Mouse (Mus musculus) testis, adult 2 months (tissue): ENCODE measurements around the gene Mlxipl. TPM values are rescaled to one million over a fixed set of nuclear protein-coding genes. Genes with fewer than 3 reads are reported as not detected.
A peak's percentile ranks its signal among the peaks of the same experiment; 100 is the strongest.

Experiments
- H3K27ac ChIP-seq: fragments of 200-500 bp; 2 replicates; pipeline ENCODE4 v1.5.1; 2012; ENCODE audit warnings: low read depth, low read length; ENCODE audit not compliant: control insufficient read depth, insufficient read depth
- H3K27me3 ChIP-seq: fragments of 200-500 bp; 2 replicates; pipeline ENCODE4 v1.6.1; 2012; ENCODE audit warnings: mild to moderate bottlenecking, low read length, moderate library complexity; ENCODE audit not compliant: control insufficient read depth, insufficient read depth
- H3K36me3 ChIP-seq: fragments of 200-500 bp; 2 replicates; pipeline ENCODE4 v1.6.1; 2012; ENCODE audit warnings: mild to moderate bottlenecking, low read length; ENCODE audit not compliant: control insufficient read depth, insufficient read depth
- H3K4me1 ChIP-seq: fragments of 200-500 bp; 2 replicates; pipeline ENCODE4 v1.6.1; 2012; ENCODE audit warnings: low read length; ENCODE audit not compliant: control insufficient read depth, insufficient read depth
- H3K4me3 ChIP-seq: fragments of 200-500 bp; 2 replicates; pipeline ENCODE4 v1.5.1; 2012; ENCODE audit warnings: low read depth, mild to moderate bottlenecking, low read length, moderate library complexity, mixed read lengths; ENCODE audit not compliant: control insufficient read depth
- CTCF ChIP-seq: fragments of 200-500 bp; IDR thresholded peaks from 2 replicates; pipeline ENCODE4 v1.5.1; 2012; ENCODE audit warnings: low read depth, mild to moderate bottlenecking, inconsistent platforms, low read length, moderate library complexity; ENCODE audit not compliant: control insufficient read depth, insufficient read depth, insufficient replicate concordance
- POLR2A ChIP-seq: fragments of 200-500 bp; IDR thresholded peaks from 2 replicates; pipeline ENCODE4 v1.6.1; 2012; ENCODE audit warnings: low read depth, mild to moderate bottlenecking, inconsistent platforms, low read length, moderate library complexity; ENCODE audit not compliant: control insufficient read depth
- polyA plus RNA-seq: library from polyadenylated mRNA; depleted of rRNA; stranded (reverse); fragments of >200 nt; gene quantifications from 2 replicates; pipeline ENCODE4 v1.2.3, GENCODE M21; 2012

Gene Mlxipl
- polyA plus RNA-seq, 1 experiment, result 19.6 TPM

- Histone ChIP-seq H3K27me3 (no peaks in the 10 kb centered on the region), H3K36me3 (no peaks in the 10 kb centered on the region), H3K4me3 (no peak overlapping the region), H3K27ac (no peak overlapping the region), H3K4me1 (peaks cover 24% of the 10 kb centered on the region)
- no peak for TF ChIP-seq POLR2A
- TF ChIP-seq CTCF, result no peak
These were observed 19.7 kb downstream of the Mlxipl start for GRCm38 (mm10) chr5:135109426-135109825.

- H3K4me3 ChIP-seq, result no peak overlapping the region
- no peak for TF ChIP-seq CTCF
- TF ChIP-seq POLR2A, result no peak
- H3K36me3 ChIP-seq, result no peaks in the 10 kb centered on the region
- H3K27ac ChIP-seq, result no peak overlapping the region
- H3K4me1 ChIP-seq, result peaks cover 24% of the 10 kb centered on the region
- H3K27me3 ChIP-seq, result no peaks in the 10 kb centered on the region
These were observed 20.3 kb downstream of the Mlxipl start for GRCm38 (mm10) chr5:135109976-135110375.

GRCm38 (mm10) chr5:135113782-135114181 is 24.1 kb downstream of the Mlxipl start:
- Histone ChIP-seq H3K27ac (no peak overlapping the region), H3K4me3 (no peak overlapping the region), H3K27me3 (no peaks in the 10 kb centered on the region), H3K4me1 (peaks cover 5% of the 10 kb centered on the region), H3K36me3 (no peaks in the 10 kb centered on the region)
- no peak for TF ChIP-seq CTCF
- no peak for TF ChIP-seq POLR2A

GRCm38 (mm10) chr5:135115241-135115640 is 25.6 kb downstream of the Mlxipl start:
- Histone ChIP-seq H3K27ac (no peak overlapping the region), H3K4me3 (no peak overlapping the region), H3K4me1 (peaks cover 8% of the 10 kb centered on the region), H3K27me3 (no peaks in the 10 kb centered on the region), H3K36me3 (no peaks in the 10 kb centered on the region)
- TF ChIP-seq CTCF (no peak), POLR2A (no peak)

DNA sequence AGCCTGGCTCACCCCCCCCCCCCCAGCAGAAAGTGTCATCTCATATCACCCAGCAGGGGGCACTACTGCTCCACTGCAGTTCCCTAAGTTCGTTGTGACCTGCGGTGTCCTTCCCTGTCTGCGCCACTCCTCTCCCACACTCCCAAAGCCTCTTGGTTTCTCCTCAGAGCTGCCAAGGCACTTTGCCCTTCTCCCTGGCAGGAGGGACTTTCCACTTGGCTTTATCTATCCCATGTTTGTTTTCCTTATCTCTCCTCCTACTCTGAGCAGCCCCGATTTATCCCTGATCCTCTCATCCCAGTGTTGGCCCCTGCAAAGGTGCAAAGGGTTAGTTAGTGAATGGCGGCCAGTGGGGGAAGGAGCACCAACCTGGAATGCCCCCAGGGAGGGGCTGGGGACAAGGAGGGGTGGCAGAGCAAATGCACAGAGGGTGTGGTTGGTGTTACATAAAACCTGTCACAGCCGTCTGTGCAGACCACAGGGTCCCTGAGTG is 28.9 kb downstream of the Mlxipl start:
- no peak overlapping the region for H3K4me3 ChIP-seq
- H3K4me1 ChIP-seq, result peaks cover 13% of the 10 kb centered on the region
- H3K27me3 ChIP-seq, result no peaks in the 10 kb centered on the region
- TF ChIP-seq CTCF (peak; percentile 73), POLR2A (no peak)
- H3K36me3 ChIP-seq, result no peaks in the 10 kb centered on the region
- H3K27ac ChIP-seq, result no peak overlapping the region

- Histone ChIP-seq H3K4me1 (peaks cover 14% of the 10 kb centered on the region), H3K4me3 (no peak overlapping the region), H3K27me3 (no peaks in the 10 kb centered on the region), H3K27ac (no peak overlapping the region), H3K36me3 (no peaks in the 10 kb centered on the region)
- TF ChIP-seq CTCF, result no peak
- no peak for TF ChIP-seq POLR2A
These were observed 31.1 kb downstream of the Mlxipl start for GRCm38 (mm10) chr5:135120753-135121152.

- H3K27me3 ChIP-seq, result no peaks in the 10 kb centered on the region
- no peaks in the 10 kb centered on the region for H3K36me3 ChIP-seq
- TF ChIP-seq POLR2A (no peak), CTCF (no peak)
- no peak overlapping the region for H3K27ac ChIP-seq
- H3K4me3 ChIP-seq, result no peak overlapping the region
- H3K4me1 ChIP-seq, result peaks cover 6% of the 10 kb centered on the region
These were observed 36.4 kb downstream of the Mlxipl start for GRCm38 (mm10) chr5:135126121-135126520.

GRCm38 (mm10) chr5:135127669-135128068 is 38.0 kb downstream of the Mlxipl start:
- peaks cover 3% of the 10 kb centered on the region; the same call in 1 of the 2 replicates for H3K4me1 ChIP-seq
- no peaks in the 10 kb centered on the region for H3K27me3 ChIP-seq
- H3K4me3 ChIP-seq, result no peak overlapping the region
- no peak for TF ChIP-seq CTCF
- no peak for TF ChIP-seq POLR2A
- no peak overlapping the region for H3K27ac ChIP-seq
- no peaks in the 10 kb centered on the region for H3K36me3 ChIP-seq
